In genomic region chr1:193508271-193508670, GRCm38 (mm10) we compare ENCODE assay signal across 16 mouse cellular contexts.
DNase-seq lines count a peak whose midpoint lies in the region; ATAC-seq and TF ChIP-seq lines count a peak whose summit lies in the region.
"Had no signal": no experiment of that assay in that cellular context is flagged by ENCODE, and none has a peak within 500 bp of the region (broad histone marks: within the 10 kb centered on the region; RNA-seq: fewer than 3 reads in every experiment).

No protein-coding gene starts in this region.

- no peak for DNase-seq in forebrain, embryonic 10.5 days (ENCODE audit: extremely low spot score, low spot score)
- DNase-seq in urinary bladder, adult 2 months (ENCODE audit: low spot score): peak; percentile 32
- DNase-seq in urinary bladder, postnatal 25 days (ENCODE audit: low spot score): no peak
- no peak for DNase-seq in stomach, postnatal 0 days (ENCODE audit: low spot score)
- DNase-seq in right cerebral cortex, postnatal 4 days: no peak
- DNase-seq: adrenal gland, adult 8-10 months; cerebellum, adult 2 months; gastrocnemius, postnatal 14 days; kidney, postnatal 4 days; lung, postnatal 10 days; thymus, postnatal 14 days had no signal

- H3K4me1 ChIP-seq in forebrain, embryonic 10.5 days: peaks cover 21% of the 10 kb centered on the region
- no peaks in the 10 kb centered on the region for H3K4me1 ChIP-seq in forebrain, embryonic 15.5 days
- H3K4me1 ChIP-seq in intestine, embryonic 16.5 days (ENCODE audit: control insufficient read depth, insufficient read depth, low read length): peaks cover 23% of the 10 kb centered on the region
- H3K4me1 ChIP-seq in stomach, postnatal 0 days (replicated peaks; ENCODE audit: control insufficient read depth, insufficient read depth): peaks cover 6% of the 10 kb centered on the region; the same call in 1 of the 2 replicates
- H3K4me1 ChIP-seq in hindbrain, embryonic 12.5 days: no peaks in the 10 kb centered on the region; the same call in 1 of the 2 replicates
- H3K4me1 ChIP-seq: neural tube, embryonic 12.5 days had no signal

- TF ChIP-seq CTCF in stomach, postnatal 0 days (IDR thresholded peaks at IDR 0.05; ENCODE audit: low read depth): no peak

- H3K4me3 ChIP-seq in forebrain, embryonic 10.5 days: no peak overlapping the region
- H3K4me3 ChIP-seq in forebrain, embryonic 15.5 days: no peak overlapping the region
- H3K4me3 ChIP-seq in intestine, embryonic 16.5 days (ENCODE audit: low read length): no peak overlapping the region
- peak overlapping the region; percentile 39 for H3K4me3 ChIP-seq in stomach, postnatal 0 days (ENCODE audit: low read depth, low read length)
- H3K4me3 ChIP-seq in hindbrain, embryonic 12.5 days: no peak overlapping the region
- H3K4me3 ChIP-seq: heart, embryonic 10.5 days; neural tube, embryonic 12.5 days had no signal

- no peaks in the 10 kb centered on the region for H3K9me3 ChIP-seq in forebrain, embryonic 10.5 days
- no peaks in the 10 kb centered on the region for H3K9me3 ChIP-seq in forebrain, embryonic 15.5 days
- H3K9me3 ChIP-seq in intestine, embryonic 16.5 days (ENCODE audit: control insufficient read depth, low read length): no peaks in the 10 kb centered on the region
- H3K9me3 ChIP-seq in stomach, postnatal 0 days (ENCODE audit: control insufficient read depth, low read length): no peaks in the 10 kb centered on the region
- H3K9me3 ChIP-seq in hindbrain, embryonic 12.5 days (replicated peaks): no peaks in the 10 kb centered on the region
- H3K9me3 ChIP-seq: heart, embryonic 10.5 days; neural tube, embryonic 12.5 days had no signal

- no peak for TF ChIP-seq EP300 in stomach, postnatal 0 days (optimal IDR thresholded peaks at IDR 0.05)

- no peak overlapping the region for H3K4me2 ChIP-seq in forebrain, embryonic 15.5 days (replicated peaks)
- no peak overlapping the region for H3K4me2 ChIP-seq in intestine, embryonic 16.5 days (ENCODE audit: low read depth, low read length)
- peak overlapping the region; percentile 48 for H3K4me2 ChIP-seq in stomach, postnatal 0 days (replicated peaks; ENCODE audit: low read depth)
- no peak overlapping the region for H3K4me2 ChIP-seq in hindbrain, embryonic 12.5 days (replicated peaks)
- H3K4me2 ChIP-seq: neural tube, embryonic 12.5 days had no signal

- H3K27ac ChIP-seq in forebrain, embryonic 10.5 days: peak overlapping the region; percentile 51; the same call in 1 of the 2 replicates
- H3K27ac ChIP-seq in forebrain, embryonic 15.5 days (replicated peaks): no peak overlapping the region
- 0 out of 2 replicates have a peak overlapping the region, but pooled peaks have one; percentile 34 for H3K27ac ChIP-seq in intestine, embryonic 16.5 days (ENCODE audit: low read length)
- peak overlapping the region; percentile 91 for H3K27ac ChIP-seq in stomach, postnatal 0 days (replicated peaks)
- no peak overlapping the region for H3K27ac ChIP-seq in hindbrain, embryonic 12.5 days
- H3K27ac ChIP-seq: heart, embryonic 10.5 days; neural tube, embryonic 12.5 days had no signal

- no peak for ATAC-seq in forebrain, embryonic 15.5 days (replicated peaks)
- ATAC-seq in intestine, embryonic 16.5 days: no peak
- no peak; the same call in 1 of the 2 replicates for ATAC-seq in stomach, postnatal 0 days (ENCODE audit: low FRiP score, low TSS enrichment)
- no peak for ATAC-seq in hindbrain, embryonic 12.5 days (ENCODE audit: low FRiP score)

- no peak overlapping the region for H3K9ac ChIP-seq in forebrain, embryonic 15.5 days (replicated peaks)
- H3K9ac ChIP-seq in intestine, embryonic 16.5 days (ENCODE audit: low read depth, low read length): no peak overlapping the region
- H3K9ac ChIP-seq in stomach, postnatal 0 days (ENCODE audit: low read length): peak overlapping the region; percentile 45
- no peak overlapping the region for H3K9ac ChIP-seq in hindbrain, embryonic 12.5 days
- H3K9ac ChIP-seq: neural tube, embryonic 12.5 days had no signal

- 0 out of 2 replicates have a peak, but pooled peaks cover 6% of the 10 kb centered on the region for H3K27me3 ChIP-seq in forebrain, embryonic 10.5 days (ENCODE audit: poor library complexity, severe bottlenecking)
- H3K27me3 ChIP-seq in forebrain, embryonic 15.5 days: no peaks in the 10 kb centered on the region
- no peaks in the 10 kb centered on the region for H3K27me3 ChIP-seq in intestine, embryonic 16.5 days (replicated peaks; ENCODE audit: control insufficient read depth, insufficient read depth, low read length)
- H3K27me3 ChIP-seq in stomach, postnatal 0 days (ENCODE audit: control insufficient read depth, insufficient read depth, low read length): no peaks in the 10 kb centered on the region
- no peaks in the 10 kb centered on the region for H3K27me3 ChIP-seq in hindbrain, embryonic 12.5 days
- H3K27me3 ChIP-seq: neural tube, embryonic 12.5 days had no signal

- no peaks in the 10 kb centered on the region for H3K36me3 ChIP-seq in forebrain, embryonic 10.5 days (replicated peaks)
- H3K36me3 ChIP-seq in forebrain, embryonic 15.5 days: no peaks in the 10 kb centered on the region
- no peaks in the 10 kb centered on the region for H3K36me3 ChIP-seq in intestine, embryonic 16.5 days (ENCODE audit: control insufficient read depth, insufficient read depth, low read length)
- H3K36me3 ChIP-seq in stomach, postnatal 0 days (ENCODE audit: control insufficient read depth, insufficient read depth, low read length): no peaks in the 10 kb centered on the region
- no peaks in the 10 kb centered on the region for H3K36me3 ChIP-seq in hindbrain, embryonic 12.5 days
- H3K36me3 ChIP-seq: heart, embryonic 10.5 days; neural tube, embryonic 12.5 days had no signal

Comparison
In these comparisons a context has a peak if more than half of its experiments do, and no peak if none do; other contexts are left out.
1. H3K27ac ChIP-seq: peak in forebrain, embryonic 10.5 days (single experiment), intestine, embryonic 16.5 days (single experiment) and stomach, postnatal 0 days (single experiment); none in forebrain, embryonic 15.5 days (single experiment) and hindbrain, embryonic 12.5 days (single experiment).